13 mouse cellular contexts compared by ENCODE assay signal in the genomic region with DNA sequence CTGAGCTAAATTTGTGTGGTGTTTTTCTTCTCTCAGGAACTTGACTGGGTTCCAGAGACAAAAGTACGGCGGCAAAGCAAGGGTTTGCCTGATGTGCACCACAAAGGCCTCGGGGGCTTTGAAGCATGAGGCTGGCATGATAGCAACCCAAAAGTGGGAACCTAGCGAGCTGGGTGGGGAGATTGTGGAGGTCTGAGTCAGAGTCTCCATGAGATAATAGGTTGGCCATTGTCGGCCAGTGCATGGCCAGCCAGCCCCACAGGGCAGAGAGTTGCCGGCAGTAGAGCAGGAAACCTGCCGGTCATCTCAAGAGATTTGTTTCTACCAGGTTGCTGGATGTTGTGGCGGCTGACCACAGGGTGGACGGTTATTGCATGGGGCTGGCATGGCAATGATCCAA.
"Had no signal": no experiment of that assay in that cellular context is flagged by ENCODE, and none has a peak within 500 bp of the region (broad histone marks: within the 10 kb centered on the region; RNA-seq: fewer than 3 reads in every experiment).

No protein-coding gene starts in this region.

- H3K9ac ChIP-seq: kidney, embryonic 15.5 days; limb, embryonic 15.5 days; liver, embryonic 12.5 days; lung, embryonic 14.5 days; midbrain, embryonic 12.5 days; neural tube, embryonic 15.5 days had no signal

- ATAC-seq: liver, embryonic 12.5 days had no signal

- H3K27ac ChIP-seq: kidney, embryonic 15.5 days; left cerebral cortex, adult 2 months; limb, embryonic 15.5 days; liver, embryonic 12.5 days; midbrain, embryonic 12.5 days; neural tube, embryonic 15.5 days; stomach, postnatal 0 days had no signal

- H3K36me3 ChIP-seq: kidney, embryonic 15.5 days; limb, embryonic 15.5 days; liver, embryonic 12.5 days; midbrain, embryonic 12.5 days; neural tube, embryonic 15.5 days had no signal

- DNase-seq: kidney, postnatal 14 days; lung, embryonic 14.5 days; lung, postnatal 10 days; lung, postnatal 4 days; thymus, postnatal 4 days had no signal

- H3K9me3 ChIP-seq: kidney, embryonic 15.5 days; limb, embryonic 15.5 days; liver, embryonic 12.5 days; midbrain, embryonic 12.5 days; neural tube, embryonic 15.5 days had no signal

- H3K27me3 ChIP-seq: kidney, embryonic 15.5 days; megakaryocyte, embryonic 14.5 days; midbrain, embryonic 12.5 days; neural tube, embryonic 15.5 days had no signal

- H3K4me3 ChIP-seq: kidney, embryonic 15.5 days; left cerebral cortex, adult 2 months; limb, embryonic 15.5 days; liver, embryonic 12.5 days; midbrain, embryonic 12.5 days; neural tube, embryonic 15.5 days had no signal

- H3K4me2 ChIP-seq: kidney, embryonic 15.5 days; limb, embryonic 15.5 days; liver, embryonic 12.5 days; lung, embryonic 14.5 days; midbrain, embryonic 12.5 days; neural tube, embryonic 15.5 days had no signal

- H3K4me1 ChIP-seq: neural tube, embryonic 15.5 days had no signal
